20 mouse cellular contexts compared by ENCODE assay signal in genomic region chr2:76098381-76098780, GRCm38 (mm10).
DNase-seq lines count a peak whose midpoint lies in the region; ATAC-seq and TF ChIP-seq lines count a peak whose summit lies in the region.
"Had no signal": no experiment of that assay in that cellular context is flagged by ENCODE, and none has a peak within 500 bp of the region (broad histone marks: within the 10 kb centered on the region; RNA-seq: fewer than 3 reads in every experiment).

No protein-coding gene starts in this region.

- no peak for DNase-seq in intestine, embryonic 14.5 days (ENCODE audit: low spot score)
- DNase-seq in neural tube, embryonic 10.5 days (ENCODE audit: extremely low spot score, low spot score), result no peak
- DNase-seq in kidney, postnatal 0 days (ENCODE audit: low spot score), result peak; percentile 96
- DNase-seq in T-cell, adult 2 months (ENCODE audit: low spot score), result no peak
- DNase-seq: adrenal gland, postnatal 10 days; cerebellum, adult 11-12 months; cerebellum, postnatal 25 days; heart, postnatal 4 days; right cerebral cortex, postnatal 14 days had no signal

- ATAC-seq in intestine, embryonic 14.5 days (replicated peaks; ENCODE audit: low FRiP score, low TSS enrichment, low read depth), result no peak
- ATAC-seq in intestine, postnatal 0 days, result no peak
- ATAC-seq in neural tube, embryonic 13.5 days (ENCODE audit: low read depth), result no peak
- ATAC-seq in kidney, postnatal 0 days (replicated peaks; ENCODE audit: low FRiP score, low read depth), result peak; percentile 56; the same call in 1 of the 2 replicates
- no peak for ATAC-seq in stomach, embryonic 16.5 days (ENCODE audit: insufficient read depth, low FRiP score)
- no peak for ATAC-seq in liver, embryonic 12.5 days
- ATAC-seq: forebrain, embryonic 15.5 days; hindbrain, embryonic 16.5 days; midbrain, embryonic 16.5 days had no signal

- TF ChIP-seq CTCF in intestine, postnatal 0 days (IDR thresholded peaks at IDR 0.05; ENCODE audit: low read depth), result no peak
- no peak for TF ChIP-seq CTCF in kidney, postnatal 0 days (IDR thresholded peaks at IDR 0.05; ENCODE audit: low read depth)

- WGBS in intestine, embryonic 14.5 days, result 11% methylated on average over 8 of the region's 8 CpGs
- 25% methylated on average over 8 of the region's 8 CpGs for WGBS in intestine, postnatal 0 days
- WGBS in neural tube, embryonic 13.5 days, result 32% methylated on average over 8 of the region's 8 CpGs
- WGBS in kidney, postnatal 0 days, result 12% methylated on average over 8 of the region's 8 CpGs
- 15% methylated on average over 8 of the region's 8 CpGs for WGBS in stomach, embryonic 16.5 days
- WGBS in liver, embryonic 12.5 days (ENCODE audit: insufficient replicate concordance), result 30% methylated on average over 8 of the region's 8 CpGs

- H3K27ac ChIP-seq in intestine, embryonic 14.5 days (ENCODE audit: low read depth), result peak overlapping the region; percentile 69; the same call in 1 of the 2 replicates
- H3K27ac ChIP-seq in intestine, postnatal 0 days (ENCODE audit: low read depth, low read length), result no peak overlapping the region
- H3K27ac ChIP-seq in neural tube, embryonic 13.5 days (replicated peaks), result peak overlapping the region; percentile 33; the same call in 1 of the 2 replicates
- peak overlapping the region; percentile 81 for H3K27ac ChIP-seq in kidney, postnatal 0 days
- peak overlapping the region; percentile 81 for H3K27ac ChIP-seq in stomach, embryonic 16.5 days (ENCODE audit: low read length)
- H3K27ac ChIP-seq in liver, embryonic 12.5 days, result no peak overlapping the region
- H3K27ac ChIP-seq: embryonic facial prominence, embryonic 12.5 days; forebrain, embryonic 15.5 days; left cerebral cortex, adult 2 months; limb, embryonic 13.5 days; liver, embryonic 15.5 days had no signal

- H3K27me3 ChIP-seq in intestine, embryonic 14.5 days (replicated peaks; ENCODE audit: control insufficient read depth, insufficient read depth, low read length), result no peaks in the 10 kb centered on the region
- no peaks in the 10 kb centered on the region for H3K27me3 ChIP-seq in intestine, postnatal 0 days (replicated peaks; ENCODE audit: control insufficient read depth, insufficient read depth, low read length)
- no peaks in the 10 kb centered on the region; the same call in 1 of the 2 replicates for H3K27me3 ChIP-seq in neural tube, embryonic 13.5 days
- no peaks in the 10 kb centered on the region for H3K27me3 ChIP-seq in kidney, postnatal 0 days (ENCODE audit: insufficient read depth, low read length)
- no peaks in the 10 kb centered on the region for H3K27me3 ChIP-seq in stomach, embryonic 16.5 days (ENCODE audit: control insufficient read depth, insufficient read depth, low read length)
- 0 out of 2 replicates have a peak, but pooled peaks cover 6% of the 10 kb centered on the region for H3K27me3 ChIP-seq in liver, embryonic 12.5 days (replicated peaks)
- H3K27me3 ChIP-seq: embryonic facial prominence, embryonic 12.5 days; forebrain, embryonic 15.5 days; liver, embryonic 15.5 days had no signal

- no peak overlapping the region for H3K9ac ChIP-seq in intestine, embryonic 14.5 days (ENCODE audit: low read length)
- H3K9ac ChIP-seq in intestine, postnatal 0 days (ENCODE audit: low read depth, low read length), result no peak overlapping the region
- H3K9ac ChIP-seq in neural tube, embryonic 13.5 days, result no peak overlapping the region
- no peak overlapping the region for H3K9ac ChIP-seq in kidney, postnatal 0 days (ENCODE audit: low read depth, low read length)
- H3K9ac ChIP-seq in stomach, embryonic 16.5 days (ENCODE audit: low read length), result no peak overlapping the region
- H3K9ac ChIP-seq in liver, embryonic 12.5 days, result no peak overlapping the region
- H3K9ac ChIP-seq: embryonic facial prominence, embryonic 12.5 days; forebrain, embryonic 15.5 days; limb, embryonic 13.5 days; liver, embryonic 15.5 days had no signal

- H3K9me3 ChIP-seq in intestine, embryonic 14.5 days (ENCODE audit: control insufficient read depth, low read length), result no peaks in the 10 kb centered on the region
- no peaks in the 10 kb centered on the region for H3K9me3 ChIP-seq in intestine, postnatal 0 days (ENCODE audit: control insufficient read depth)
- H3K9me3 ChIP-seq in neural tube, embryonic 13.5 days, result no peaks in the 10 kb centered on the region
- no peaks in the 10 kb centered on the region for H3K9me3 ChIP-seq in kidney, postnatal 0 days (replicated peaks; ENCODE audit: low read length)
- H3K9me3 ChIP-seq in stomach, embryonic 16.5 days (replicated peaks; ENCODE audit: control insufficient read depth, low read length), result no peaks in the 10 kb centered on the region
- H3K9me3 ChIP-seq in liver, embryonic 12.5 days (replicated peaks), result no peaks in the 10 kb centered on the region
- H3K9me3 ChIP-seq: embryonic facial prominence, embryonic 12.5 days; forebrain, embryonic 15.5 days; limb, embryonic 13.5 days; liver, embryonic 15.5 days had no signal

- no peak overlapping the region for H3K4me3 ChIP-seq in intestine, embryonic 14.5 days (ENCODE audit: low read depth, low read length)
- H3K4me3 ChIP-seq in intestine, postnatal 0 days (ENCODE audit: low read depth, low read length), result no peak overlapping the region
- no peak overlapping the region for H3K4me3 ChIP-seq in neural tube, embryonic 13.5 days
- H3K4me3 ChIP-seq in kidney, postnatal 0 days (replicated peaks; ENCODE audit: low read depth, low read length), result no peak overlapping the region
- no peak overlapping the region for H3K4me3 ChIP-seq in stomach, embryonic 16.5 days (replicated peaks; ENCODE audit: low read length)
- H3K4me3 ChIP-seq in liver, embryonic 12.5 days, result no peak overlapping the region
- H3K4me3 ChIP-seq: embryonic facial prominence, embryonic 12.5 days; forebrain, embryonic 15.5 days; left cerebral cortex, adult 2 months; limb, embryonic 13.5 days; liver, embryonic 15.5 days had no signal

- no peak overlapping the region for H3K4me2 ChIP-seq in intestine, embryonic 14.5 days (ENCODE audit: low read length)
- no peak overlapping the region for H3K4me2 ChIP-seq in intestine, postnatal 0 days (replicated peaks; ENCODE audit: low read depth)
- no peak overlapping the region for H3K4me2 ChIP-seq in neural tube, embryonic 13.5 days
- H3K4me2 ChIP-seq in kidney, postnatal 0 days (ENCODE audit: low read length), result peak overlapping the region; percentile 14; the same call in 1 of the 2 replicates
- H3K4me2 ChIP-seq in stomach, embryonic 16.5 days (ENCODE audit: low read depth, low read length), result no peak overlapping the region
- H3K4me2 ChIP-seq in liver, embryonic 12.5 days, result no peak overlapping the region
- H3K4me2 ChIP-seq: embryonic facial prominence, embryonic 12.5 days; forebrain, embryonic 15.5 days; limb, embryonic 13.5 days; liver, embryonic 15.5 days had no signal

- H3K36me3 ChIP-seq in intestine, embryonic 14.5 days (ENCODE audit: control insufficient read depth, insufficient read depth, low read length), result no peaks in the 10 kb centered on the region
- H3K36me3 ChIP-seq in intestine, postnatal 0 days (ENCODE audit: control insufficient read depth, insufficient read depth), result no peaks in the 10 kb centered on the region
- no peaks in the 10 kb centered on the region for H3K36me3 ChIP-seq in neural tube, embryonic 13.5 days
- H3K36me3 ChIP-seq in kidney, postnatal 0 days (ENCODE audit: insufficient read depth, low read length), result no peaks in the 10 kb centered on the region
- no peaks in the 10 kb centered on the region for H3K36me3 ChIP-seq in stomach, embryonic 16.5 days (ENCODE audit: control insufficient read depth, insufficient read depth, low read length)
- no peaks in the 10 kb centered on the region for H3K36me3 ChIP-seq in liver, embryonic 12.5 days
- H3K36me3 ChIP-seq: embryonic facial prominence, embryonic 12.5 days; forebrain, embryonic 15.5 days; limb, embryonic 13.5 days; liver, embryonic 15.5 days had no signal

- H3K4me1 ChIP-seq in intestine, embryonic 14.5 days (replicated peaks; ENCODE audit: control insufficient read depth, insufficient read depth, low read length), result peaks cover 38% of the 10 kb centered on the region
- H3K4me1 ChIP-seq in intestine, postnatal 0 days (replicated peaks; ENCODE audit: control insufficient read depth, insufficient read depth, low read length), result no peaks in the 10 kb centered on the region
- H3K4me1 ChIP-seq in neural tube, embryonic 13.5 days (replicated peaks), result peaks cover 34% of the 10 kb centered on the region
- H3K4me1 ChIP-seq in kidney, postnatal 0 days (replicated peaks; ENCODE audit: insufficient read depth, low read length), result 0 out of 2 replicates have a peak, but pooled peaks cover 3% of the 10 kb centered on the region
- H3K4me1 ChIP-seq in stomach, embryonic 16.5 days (ENCODE audit: control insufficient read depth, insufficient read depth, low read length), result peaks cover 13% of the 10 kb centered on the region; the same call in 1 of the 2 replicates
- no peaks in the 10 kb centered on the region for H3K4me1 ChIP-seq in liver, embryonic 12.5 days
- H3K4me1 ChIP-seq: embryonic facial prominence, embryonic 12.5 days; liver, embryonic 15.5 days had no signal

Comparison
In these comparisons a context has a peak if more than half of its experiments do, and no peak if none do; other contexts are left out.
1. H3K27ac ChIP-seq: peak in intestine, embryonic 14.5 days (single experiment), neural tube, embryonic 13.5 days (single experiment), kidney, postnatal 0 days (single experiment) and stomach, embryonic 16.5 days (single experiment); none in intestine, postnatal 0 days (single experiment) and liver, embryonic 12.5 days (single experiment).